Mouse (Mus musculus): Measurements from ENCODE around the gene Ttc32.

The Ttc32 gene

GRCm38 (mm10) chr12:9046674-9047073 is 16.9 kb downstream of the Ttc32 start:
- DNase-seq (ENCODE audit: low read depth, low spot score): no peak

DNA sequence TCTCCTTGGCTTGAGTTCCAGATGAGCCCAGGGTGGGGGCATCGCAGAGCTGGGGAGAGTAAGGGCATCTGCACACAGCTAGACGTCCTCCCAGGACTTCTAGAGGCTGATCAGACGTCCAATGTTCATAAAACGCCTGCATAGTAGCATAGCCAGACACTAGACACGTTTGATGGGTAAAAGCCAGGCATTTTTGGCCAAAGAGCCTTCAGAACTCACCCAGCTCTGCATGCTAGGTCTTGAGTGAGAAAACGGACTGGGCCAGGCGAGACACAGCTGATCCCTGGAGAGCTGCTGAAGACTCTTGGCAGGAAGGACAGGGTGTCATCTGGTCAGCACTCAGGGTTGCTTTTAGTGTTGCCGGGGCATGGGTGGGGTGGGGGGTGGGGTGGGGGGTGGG is 18.3 kb downstream of the Ttc32 start:
- no peak for DNase-seq (ENCODE audit: low read depth, low spot score)

GRCm38 (mm10) chr12:9050824-9051223 is 21.0 kb downstream of the Ttc32 start:
- DNase-seq (ENCODE audit: low read depth, low spot score): peak; percentile 31

GRCm38 (mm10) chr12:9052075-9052829 is 22.5 kb downstream of the Ttc32 start:
- DNase-seq (ENCODE audit: low read depth, low spot score): peak; percentile 83

GRCm38 (mm10) chr12:9053345-9053744 is 23.5 kb downstream of the Ttc32 start:
- no peak for DNase-seq (ENCODE audit: low read depth, low spot score)

- no peak for DNase-seq (ENCODE audit: low read depth, low spot score)
These were observed 24.2 kb downstream of the Ttc32 start for GRCm38 (mm10) chr12:9054012-9054411.

DNA sequence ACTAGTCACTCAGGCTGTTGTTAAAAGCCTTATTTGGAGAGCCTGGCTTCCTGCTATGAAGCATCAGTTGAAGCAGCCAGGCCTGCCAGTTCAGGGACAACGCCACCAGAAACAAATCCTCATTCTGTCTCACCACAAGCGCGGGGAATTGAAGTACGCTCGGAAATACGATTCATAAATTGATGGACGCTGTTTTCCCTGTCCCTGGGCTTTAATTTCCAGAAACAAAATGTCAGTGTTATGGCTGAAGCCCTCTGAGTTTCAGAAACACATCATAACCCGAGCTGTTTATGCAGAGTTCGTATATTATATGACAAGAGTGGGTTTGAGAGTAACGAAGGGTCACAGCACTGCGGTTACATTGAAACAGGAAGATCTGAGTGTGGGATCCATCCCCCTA is 25.5 kb downstream of the Ttc32 start:
- no peak for DNase-seq (ENCODE audit: low read depth, low spot score)

DNA sequence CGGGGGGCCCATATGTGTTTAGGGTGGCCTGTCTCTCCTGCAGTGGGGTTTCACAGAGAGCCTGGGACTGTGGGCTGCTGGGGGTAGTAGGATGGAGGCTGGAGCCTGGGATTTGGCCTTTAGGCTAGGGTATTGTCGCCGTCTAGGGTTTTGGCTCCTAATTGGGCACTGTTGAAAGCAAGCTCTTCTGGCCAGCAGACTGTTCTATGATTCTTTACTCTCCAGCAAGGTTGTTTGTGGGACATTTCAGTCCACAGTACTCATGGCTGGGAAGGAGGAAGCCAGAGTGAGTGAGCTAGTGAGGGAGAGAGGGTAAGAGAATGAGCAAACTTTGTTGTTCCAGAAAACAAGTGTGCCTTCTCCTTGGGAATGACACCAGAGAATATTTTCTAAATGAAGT is 29.7 kb downstream of the Ttc32 start:
- DNase-seq (ENCODE audit: low read depth, low spot score): no peak

DNA sequence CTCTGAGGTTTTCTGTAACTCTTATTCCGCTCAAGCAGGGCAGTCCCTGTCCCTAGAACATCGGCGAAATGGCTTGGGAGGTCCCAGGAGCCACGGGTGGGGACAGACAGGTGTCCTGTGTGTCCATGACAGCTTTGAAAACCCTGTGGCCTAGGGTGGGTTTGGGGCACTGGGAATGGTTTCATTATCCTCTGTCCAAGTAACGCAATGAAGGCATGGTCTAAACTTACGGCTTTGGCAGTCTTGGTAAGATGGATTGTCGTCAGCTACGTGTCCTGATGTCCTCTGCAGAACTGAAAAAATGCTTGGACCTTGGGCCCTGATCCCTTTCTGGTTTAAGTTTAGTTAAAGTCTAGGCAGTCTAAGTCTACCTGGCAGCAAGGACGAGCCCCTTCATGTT is 30.2 kb downstream of the Ttc32 start:
- DNase-seq (ENCODE audit: low read depth, low spot score): no peak

- DNase-seq (ENCODE audit: low read depth, low spot score): no peak
These were observed 33.8 kb downstream of the Ttc32 start for GRCm38 (mm10) chr12:9063611-9064010.

GRCm38 (mm10) chr12:9071058-9071457 is 41.3 kb downstream of the Ttc32 start:
- no peak for DNase-seq (ENCODE audit: low read depth, low spot score)

- no peak for DNase-seq (ENCODE audit: low read depth, low spot score)
These were observed 41.7 kb downstream of the Ttc32 start for GRCm38 (mm10) chr12:9071493-9071892.

GRCm38 (mm10) chr12:9077554-9078125 is 47.8 kb downstream of the Ttc32 start:
- no peak for DNase-seq (ENCODE audit: low read depth, low spot score)

DNA sequence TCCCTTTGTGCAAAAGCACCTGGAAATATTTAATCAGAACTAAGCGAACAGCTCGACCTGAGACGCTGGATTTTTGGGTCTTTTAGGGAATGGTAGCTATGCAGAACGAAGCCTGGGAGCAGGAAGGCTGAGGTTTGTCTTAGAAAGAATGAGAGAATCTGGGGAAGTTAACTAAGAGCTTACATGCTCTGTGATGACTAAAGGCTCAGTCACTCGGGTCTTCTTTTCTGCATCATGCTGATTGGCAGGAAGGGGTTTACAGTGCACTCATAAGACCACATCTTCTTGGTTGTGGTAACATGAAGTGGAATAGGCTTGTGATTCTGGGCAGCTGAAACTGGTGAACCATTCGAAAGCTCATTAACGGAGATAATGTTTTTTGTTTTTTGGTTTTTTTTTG is 60.4 kb downstream of the Ttc32 start:
- DNase-seq (ENCODE audit: low read depth, low spot score): no peak

Measured in R1 (cell line).